Mouse (Mus musculus) left cerebral cortex, postnatal 36 days (tissue): ENCODE measurements around the gene Acvrl1. TPM values are rescaled to one million over a fixed set of nuclear protein-coding genes. Genes with fewer than 3 reads are reported as not detected.

Experiments
- DNase-seq, 2 experiments: peaks; one replicate each; pipeline ENCODE4 v3.0.0; 2021 to 2022; ENCODE audit warnings: low spot score in 2 of 2, mixed read lengths in 1 of 2
- intact Hi-C: fragments of 180-260 bp; cut with DNase I; formaldehyde crosslinking; loops from one replicate; pipeline ENCODE4 v1.15.1; 2025
- total RNA-seq, 2 experiments: library from RNA; stranded (reverse); gene quantifications; 2 replicates each; pipeline ENCODE4 v1.2.3; 2021

Acvrl1 gene
- total RNA-seq = 10 to 100 TPM; 13.2 to 16.7 TPM

- intact Hi-C loops = no loop called here
- DNase-seq = no peak
Observed at GRCm38 (mm10) chr15:101128181-101129089, at the start of gene Acvrl1. Gene Acvrl1, plus strand, starts transcription at chr15:101128522.

GRCm38 (mm10) chr15:101078731-101079156 is 49.6 kb upstream of the Acvrl1 start:
- DNase-seq = peak; percentile 52 to 64
- intact Hi-C loops = no loop called here

GRCm38 (mm10) chr15:101080031-101080520 is 48.2 kb upstream of the Acvrl1 start:
- intact Hi-C loops = no loop called here
- no peak for DNase-seq

- no peak for DNase-seq
- intact Hi-C loops = no loop called here
Observed at GRCm38 (mm10) chr15:101081035-101081548, 47.2 kb upstream of the Acvrl1 start.

GRCm38 (mm10) chr15:101082236-101082635 is 46.1 kb upstream of the Acvrl1 start:
- DNase-seq = no peak
- intact Hi-C loops = no loop called here

- no peak for DNase-seq
- intact Hi-C loops = no loop called here
Observed at GRCm38 (mm10) chr15:101084499-101084898, 43.8 kb upstream of the Acvrl1 start.

GRCm38 (mm10) chr15:101086451-101086850 is 41.9 kb upstream of the Acvrl1 start:
- intact Hi-C loops = no loop called here
- no peak for DNase-seq

- DNase-seq = no peak
- intact Hi-C loops = no loop called here
Observed at GRCm38 (mm10) chr15:101086956-101087355, 41.4 kb upstream of the Acvrl1 start.

GRCm38 (mm10) chr15:101088291-101088690 is 40.0 kb upstream of the Acvrl1 start:
- DNase-seq = no peak
- intact Hi-C loops = no loop called here

GRCm38 (mm10) chr15:101091551-101091950 is 36.8 kb upstream of the Acvrl1 start:
- DNase-seq = no peak
- intact Hi-C loops = no loop called here

- no peak for DNase-seq
- intact Hi-C loops = no loop called here
Observed at GRCm38 (mm10) chr15:101092121-101092828, 36.0 kb upstream of the Acvrl1 start.

GRCm38 (mm10) chr15:101092829-101093648 is 35.3 kb upstream of the Acvrl1 start:
- peak; percentile 18 to 36 for DNase-seq
- intact Hi-C loops = no loop called here

GRCm38 (mm10) chr15:101093988-101094387 is 34.3 kb upstream of the Acvrl1 start:
- intact Hi-C loops = no loop called here
- DNase-seq = no peak

- no peak for DNase-seq
- intact Hi-C loops = no loop called here
Observed at GRCm38 (mm10) chr15:101094979-101095378, 33.3 kb upstream of the Acvrl1 start.

GRCm38 (mm10) chr15:101095392-101095791 is 32.9 kb upstream of the Acvrl1 start:
- DNase-seq = no peak
- intact Hi-C loops = no loop called here

- intact Hi-C loops = no loop called here
- DNase-seq = no peak
Observed at GRCm38 (mm10) chr15:101097985-101098651, 30.2 kb upstream of the Acvrl1 start.

GRCm38 (mm10) chr15:101100996-101101395 is 27.3 kb upstream of the Acvrl1 start:
- no peak for DNase-seq
- intact Hi-C loops = no loop called here

- no peak for DNase-seq
- intact Hi-C loops = no loop called here
Observed at GRCm38 (mm10) chr15:101103605-101104304, 24.6 kb upstream of the Acvrl1 start.
